Mouse (Mus musculus) ES-Bruce4 (cell line): ENCODE results near the gene Pigp. TPM values are rescaled to one million over a fixed set of nuclear protein-coding genes. Genes with fewer than 3 reads are reported as not detected.
"Not testable (repeated sequence)": the region's sequence is repeated elsewhere in the genome, so short reads cannot be mapped to it uniquely, and the experiment has no call there.

ENCODE experiments used
- H3K27ac ChIP-seq: 2 replicates; pipeline ENCODE4 v1.5.1; 2012; ENCODE audit warnings: low read length, inconsistent platforms; ENCODE audit not compliant: insufficient read depth
- H3K27me3 ChIP-seq: 2 replicates; pipeline ENCODE4 v1.6.1; 2012; ENCODE audit warnings: mild to moderate bottlenecking, low read length, inconsistent platforms; ENCODE audit not compliant: control insufficient read depth, poor library complexity, insufficient read depth, severe bottlenecking
- H3K36me3 ChIP-seq: 2 replicates; pipeline ENCODE4 v1.6.1; 2012; ENCODE audit warnings: inconsistent platforms, mild to moderate bottlenecking, low read length, moderate library complexity; ENCODE audit not compliant: control insufficient read depth, poor library complexity, insufficient read depth, severe bottlenecking
- H3K4me1 ChIP-seq: one replicate; pipeline ENCODE4 v1.8.1; 2011; ENCODE audit warnings: low read length; ENCODE audit not compliant: control insufficient read depth, insufficient read depth
- H3K4me3 ChIP-seq: 2 replicates; pipeline ENCODE4 v1.5.1; 2011; ENCODE audit warnings: low read depth, mild to moderate bottlenecking, low read length
- H3K9ac ChIP-seq: 2 replicates; pipeline ENCODE4 v1.6.1; 2012; ENCODE audit warnings: low read depth, mild to moderate bottlenecking, inconsistent platforms; ENCODE audit not compliant: poor library complexity, severe bottlenecking
- H3K9me3 ChIP-seq: replicated peaks from 2 replicates; pipeline ENCODE4 v1.6.1; 2012; ENCODE audit warnings: mild to moderate bottlenecking, low read length, inconsistent platforms; ENCODE audit not compliant: control insufficient read depth, poor library complexity, insufficient read depth, severe bottlenecking
- CTCF ChIP-seq: IDR thresholded peaks from one replicate; pipeline ENCODE4 v1.8.1; 2011; ENCODE audit warnings: low read depth, low read length
- EP300 ChIP-seq: IDR thresholded peaks from 2 replicates; pipeline ENCODE4 v1.6.1; 2011; ENCODE audit warnings: low read depth, low read length; ENCODE audit not compliant: insufficient read depth
- POLR2A ChIP-seq: IDR thresholded peaks from one replicate; pipeline ENCODE4 v1.8.1; 2011; ENCODE audit warnings: low read length; ENCODE audit not compliant: insufficient read depth
- polyA plus RNA-seq: library from polyadenylated mRNA; stranded (reverse); fragments of >200 nt; gene quantifications from 2 replicates; pipeline ENCODE4 v1.2.4, GENCODE M21; 2011; ENCODE audit warnings: low read depth; ENCODE audit not compliant: missing spikeins, insufficient read depth, insufficient read length

Gene Pigp
- polyA plus RNA-seq, 1 experiment, result 65.3 TPM

- no peak overlapping the region for H3K9ac ChIP-seq
Measured at GRCm38 (mm10) chr16:94345733-94346132, 25.9 kb downstream of the Pigp start.

GRCm38 (mm10) chr16:94339164-94340160, 32.2 kb downstream of the Pigp start:
- H3K27me3 ChIP-seq, H3K9ac ChIP-seq, H3K36me3 ChIP-seq, H3K4me1 ChIP-seq, H3K4me3 ChIP-seq, H3K27ac ChIP-seq, H3K9me3 ChIP-seq: not testable (repeated sequence)

More at GRCm38 (mm10) chr16:94345733-94346132, 25.9 kb downstream of the Pigp start:
- no peaks in the 10 kb centered on the region for H3K9me3 ChIP-seq
- no peak overlapping the region for H3K27ac ChIP-seq
- no peaks in the 10 kb centered on the region for H3K4me1 ChIP-seq
- H3K36me3 ChIP-seq, result no peaks in the 10 kb centered on the region
- no peaks in the 10 kb centered on the region for H3K27me3 ChIP-seq
- H3K4me3 ChIP-seq, result no peak overlapping the region
- TF ChIP-seq EP300, result no peak
- no peak for TF ChIP-seq POLR2A
- TF ChIP-seq CTCF, result no peak

DNA sequence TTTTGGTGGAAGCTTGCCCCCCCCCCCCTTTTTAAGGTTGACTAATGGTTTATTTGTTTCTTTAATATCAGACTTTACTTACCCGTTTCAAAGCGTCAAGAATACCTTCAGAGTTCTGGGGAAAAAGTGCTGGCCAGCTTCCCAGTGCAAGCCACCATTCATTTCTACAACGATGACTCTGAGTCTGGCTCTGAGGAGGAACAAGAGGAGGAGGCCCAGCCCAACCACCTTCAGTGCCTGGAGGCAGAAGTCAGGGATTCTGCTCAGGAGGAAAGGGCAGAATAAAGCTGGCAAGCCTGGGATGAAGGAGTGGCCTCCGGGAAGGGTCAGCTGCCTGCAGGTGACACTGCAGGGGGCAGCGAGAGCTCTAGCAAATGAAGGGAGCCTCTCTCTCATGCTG, 36.0 kb downstream of the Pigp start:
- no peak overlapping the region for H3K9ac ChIP-seq
- no peak overlapping the region for H3K27ac ChIP-seq
- H3K27me3 ChIP-seq, result no peaks in the 10 kb centered on the region
- H3K4me1 ChIP-seq, result no peaks in the 10 kb centered on the region
- no peak overlapping the region for H3K4me3 ChIP-seq
- H3K36me3 ChIP-seq, result no peaks in the 10 kb centered on the region
- TF ChIP-seq POLR2A, result no peak
- TF ChIP-seq EP300, result no peak
- no peak for TF ChIP-seq CTCF
- 0 out of 2 replicates have a peak, but pooled peaks cover 2% of the 10 kb centered on the region for H3K9me3 ChIP-seq

DNA sequence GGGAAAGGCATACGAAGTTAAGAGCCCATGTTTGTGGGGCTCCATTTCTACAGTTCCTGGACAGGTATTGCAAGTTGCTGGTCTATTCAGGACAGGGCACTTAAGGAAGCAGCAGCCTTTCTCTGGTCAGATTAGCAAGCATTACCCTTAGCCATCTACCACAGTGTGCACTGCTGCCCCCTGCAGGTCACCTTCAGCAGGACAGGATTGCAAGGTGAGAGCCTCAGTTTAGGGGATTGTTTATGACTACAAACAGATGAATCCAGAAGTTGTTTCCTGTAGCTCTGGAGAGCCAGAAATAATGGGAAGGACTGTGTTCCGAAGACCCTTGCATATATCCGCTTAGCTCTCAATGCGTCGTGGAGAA, 39.8 kb downstream of the Pigp start:
- Histone ChIP-seq H3K36me3 (no peaks in the 10 kb centered on the region), H3K27ac (no peak overlapping the region)

GRCm38 (mm10) chr16:94331233-94331885, 40.3 kb downstream of the Pigp start:
- Histone ChIP-seq H3K4me3 (no peak overlapping the region), H3K9me3 (no peaks in the 10 kb centered on the region), H3K27ac (no peak overlapping the region), H3K4me1 (no peaks in the 10 kb centered on the region), H3K27me3 (peaks cover 5% of the 10 kb centered on the region; the same call in 1 of the 2 replicates), H3K36me3 (no peaks in the 10 kb centered on the region), H3K9ac (no peak overlapping the region)
- no peak for TF ChIP-seq POLR2A
- TF ChIP-seq CTCF, result no peak
- no peak for TF ChIP-seq EP300

More for the DNA sequence above, 39.8 kb downstream of the Pigp start:
- no peaks in the 10 kb centered on the region for H3K4me1 ChIP-seq
- no peak overlapping the region for H3K4me3 ChIP-seq
- peaks cover 5% of the 10 kb centered on the region; the same call in 1 of the 2 replicates for H3K27me3 ChIP-seq
- TF ChIP-seq EP300 (no peak), CTCF (peak; percentile 94), POLR2A (no peak)
- no peak overlapping the region for H3K9ac ChIP-seq
- no peaks in the 10 kb centered on the region for H3K9me3 ChIP-seq

GRCm38 (mm10) chr16:94330429-94330828, 41.2 kb downstream of the Pigp start:
- TF ChIP-seq EP300, result no peak
- TF ChIP-seq POLR2A, result no peak
- TF ChIP-seq CTCF, result no peak
- Histone ChIP-seq H3K4me1 (no peaks in the 10 kb centered on the region), H3K9ac (no peak overlapping the region), H3K36me3 (no peaks in the 10 kb centered on the region), H3K27ac (no peak overlapping the region), H3K27me3 (peaks cover 5% of the 10 kb centered on the region; the same call in 1 of the 2 replicates), H3K4me3 (no peak overlapping the region), H3K9me3 (no peaks in the 10 kb centered on the region)
